Mouse (Mus musculus): ENCODE measurements around the gene Olfr1436.
"Not testable (repeated sequence)": the region's sequence is repeated elsewhere in the genome, so short reads cannot be mapped to it uniquely, and the experiment has no call there.

The Olfr1436 gene

DNA sequence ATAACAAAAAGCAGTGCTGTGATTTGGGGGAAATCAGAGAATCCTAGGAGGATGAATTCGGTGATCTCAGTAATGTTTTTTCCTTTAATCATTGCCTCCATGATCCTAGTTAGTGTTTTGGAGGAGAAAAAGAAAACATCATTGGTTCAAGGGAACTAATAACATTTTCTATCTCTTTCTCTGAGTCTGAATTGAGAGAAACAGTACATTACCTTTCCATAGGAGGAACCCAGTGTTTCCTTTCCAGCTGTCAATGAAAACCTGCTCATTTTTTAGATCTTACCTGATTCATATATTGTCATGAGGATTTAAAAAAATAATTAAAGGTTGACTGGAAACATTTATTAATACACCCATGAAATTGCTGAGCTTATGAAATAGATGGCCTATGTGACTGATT is at the start of gene Olfr1436:
TSS of gene Olfr1436 (minus strand) at position 101 of the 400 bp plus-strand sequence.
- not testable (repeated sequence) for DNase-seq

- no peak for DNase-seq
Measured at GRCm38 (mm10) chr19:12335810-12336209, 36.9 kb upstream of the Olfr1436 start, which contains the start of gene Olfr1438-ps1. Olfr1438-ps1 (minus strand) TSS chr19:12335910.

GRCm38 (mm10) chr19:12325001-12325400 is 26.1 kb upstream of the Olfr1436 start, which contains the start of gene Olfr1437:
Olfr1437 (minus strand) TSS chr19:12325101.
- no peak for DNase-seq

DNA sequence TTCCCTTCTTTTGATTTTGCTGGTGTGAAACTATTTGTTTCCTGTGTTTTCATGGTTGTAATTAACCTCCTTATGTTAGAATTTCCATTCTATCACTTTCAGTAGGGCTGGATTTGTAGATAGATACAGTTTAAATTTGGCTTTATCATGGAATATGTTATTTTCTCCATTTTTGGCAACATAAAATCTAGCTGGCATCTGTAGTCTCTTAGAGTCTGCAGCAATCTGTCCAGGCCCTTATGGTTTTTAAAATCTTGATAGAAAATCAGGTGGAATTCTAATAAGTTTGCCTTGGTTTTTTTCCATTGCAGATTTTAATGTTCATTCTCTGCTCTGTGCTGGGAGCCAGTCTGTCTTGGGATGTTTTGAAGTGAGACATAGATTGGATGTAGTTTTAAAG is 6.0 kb downstream of the Olfr1436 start:
- no peak for DNase-seq

- DNase-seq, result no peak
Measured at GRCm38 (mm10) chr19:12279554-12279953, 19.4 kb downstream of the Olfr1436 start, which contains the start of gene Olfr1434. Olfr1434 (plus strand) TSS chr19:12279854.

GRCm38 (mm10) chr19:12260732-12261131 is 38.2 kb downstream of the Olfr1436 start, which contains the start of gene Olfr235:
Olfr235 (plus strand) TSS chr19:12261032.
- no peak for DNase-seq
